Mouse (Mus musculus): Measurements from ENCODE around the gene Nup155. TPM values are rescaled to one million over a fixed set of nuclear protein-coding genes. Genes with fewer than 3 reads are reported as not detected.

Gene Nup155
- polyA plus RNA-seq, 1 experiment from 2014 or later = 21.7 TPM

Other genes starting within 250 kb of the Nup155 start
- gene Wdr70, start 10.1 kb upstream of the Nup155 start, polyA plus RNA-seq (2014; fragmentation: Nextera tagmentation; extraction: Ambion mirVana) = 56.1 and 59.1 TPM in 2 replicates
- 17.7 and 19.1 TPM in 2 replicates for gene Cplane1, start 59.8 kb downstream of the Nup155 start, polyA plus RNA-seq (2014; fragmentation: Nextera tagmentation; extraction: Ambion mirVana)

All from stomach, embryonic 14.5 days (tissue).